Mouse (Mus musculus) heart, adult 2 months (tissue): ENCODE measurements around the gene Apol7a.

ENCODE experiments used
- CTCF ChIP-seq: fragments of 200-600 bp; IDR thresholded peaks from 2 replicates; pipeline ENCODE4 v1.8.1; 2022; ENCODE audit warnings: antibody characterized with exemption, mild to moderate bottlenecking, moderate library complexity
- EP300 ChIP-seq: fragments of 200-500 bp; IDR thresholded peaks from 2 replicates; pipeline ENCODE4 v1.6.1; 2011; ENCODE audit warnings: low read depth, low read length, control low read depth; ENCODE audit not compliant: insufficient read depth
- POLR2A ChIP-seq: fragments of 200-500 bp; IDR thresholded peaks from 2 replicates; pipeline ENCODE4 v1.6.1; 2011; ENCODE audit warnings: mild to moderate bottlenecking, low read depth, low read length, control low read depth; ENCODE audit not compliant: insufficient read depth

DNA sequence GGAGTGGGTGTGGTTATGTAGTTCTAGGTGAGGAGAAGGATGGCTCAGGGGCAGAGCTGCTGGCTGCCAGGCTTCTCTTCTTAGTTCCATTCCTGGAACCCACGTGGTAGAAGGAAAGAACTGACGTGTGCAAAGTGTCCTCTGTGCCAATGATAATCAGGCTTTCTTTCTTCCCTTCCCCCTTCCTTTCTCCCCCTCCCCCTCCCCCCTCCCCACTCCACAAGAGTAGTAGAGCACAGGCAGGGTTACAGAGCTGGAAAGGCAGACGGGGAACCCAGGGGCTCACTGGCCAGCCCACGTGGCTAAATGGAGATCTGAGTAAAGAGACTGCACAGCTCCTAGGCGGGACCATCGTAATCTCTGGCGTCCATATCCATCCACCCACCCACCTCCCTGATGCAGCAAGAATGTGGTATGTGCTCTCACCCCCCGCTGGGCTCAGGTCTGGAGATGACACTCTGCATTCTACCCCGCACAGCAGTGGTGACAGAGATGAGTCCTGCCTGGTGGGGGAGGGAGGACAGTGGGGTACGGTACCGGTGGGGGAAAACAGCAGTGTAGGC is 42.6 kb downstream of the Apol7a start:
- TF ChIP-seq CTCF (no peak), EP300 (no peak), POLR2A (no peak)
